Mouse (Mus musculus) neural tube, embryonic 15.5 days (tissue): Measurements from ENCODE around the gene Gm49384. TPM values are rescaled to one million over a fixed set of nuclear protein-coding genes. Genes with fewer than 3 reads are reported as not detected.

ENCODE experiments used
- ATAC-seq: fragments of 200-750 bp; cut with Nextera tagmentation; 2 replicates; pipeline ENCODE4 v1.8.0; 2017; ENCODE audit warnings: mild to moderate bottlenecking, moderate TSS enrichment, moderate library complexity; ENCODE audit not compliant: low FRiP score
- H3K27ac ChIP-seq: fragments of 300-500 bp; sonication (generic); replicated peaks from 2 replicates; pipeline ENCODE4 v1.5.1; 2015; ENCODE audit warnings: mild to moderate bottlenecking, inconsistent platforms
- H3K27me3 ChIP-seq: fragments of 300-500 bp; sonication (generic); replicated peaks from 2 replicates; pipeline ENCODE4 v1.6.1; 2015; ENCODE audit warnings: inconsistent platforms
- H3K36me3 ChIP-seq: fragments of 300-500 bp; sonication (generic); 2 replicates; pipeline ENCODE4 v1.6.1; 2015; ENCODE audit warnings: inconsistent platforms
- H3K4me1 ChIP-seq: fragments of 300-500 bp; sonication (generic); 2 replicates; pipeline ENCODE4 v1.6.1; 2015; ENCODE audit warnings: inconsistent platforms
- H3K4me2 ChIP-seq: fragments of 300-500 bp; sonication (generic); 2 replicates; pipeline ENCODE4 v1.6.1; 2015; ENCODE audit warnings: inconsistent platforms, mild to moderate bottlenecking, moderate library complexity
- H3K4me3 ChIP-seq: fragments of 300-500 bp; sonication (generic); replicated peaks from 2 replicates; pipeline ENCODE4 v1.5.1; 2015; ENCODE audit warnings: mild to moderate bottlenecking, inconsistent platforms
- H3K9ac ChIP-seq: fragments of 300-500 bp; sonication (generic); replicated peaks from 2 replicates; pipeline ENCODE4 v1.6.1; 2015; ENCODE audit warnings: mild to moderate bottlenecking, inconsistent platforms
- H3K9me3 ChIP-seq: fragments of 300-500 bp; sonication (generic); replicated peaks from 2 replicates; pipeline ENCODE4 v1.6.1; 2016; ENCODE audit warnings: inconsistent platforms
- WGBS: fragments of 180-500 bp; shearing (Covaris S2); methylation state at CpG from one replicate; pipeline ENCODE4 v1.1.7; 2015; ENCODE audit warnings: mixed read lengths; 5-methylcytosine and 5-hydroxymethylcytosine counted together
- polyA plus RNA-seq: library from polyadenylated mRNA; unstranded; fragments of >200 nt; fragmentation: Nextera tagmentation; extraction: Ambion mirVana; gene quantifications from 2 replicates; pipeline ENCODE4 v1.2.1, GENCODE M21; 2015

Gm49384 gene
- polyA plus RNA-seq, 1 experiment from 2014 or later = 9.5 TPM

DNA sequence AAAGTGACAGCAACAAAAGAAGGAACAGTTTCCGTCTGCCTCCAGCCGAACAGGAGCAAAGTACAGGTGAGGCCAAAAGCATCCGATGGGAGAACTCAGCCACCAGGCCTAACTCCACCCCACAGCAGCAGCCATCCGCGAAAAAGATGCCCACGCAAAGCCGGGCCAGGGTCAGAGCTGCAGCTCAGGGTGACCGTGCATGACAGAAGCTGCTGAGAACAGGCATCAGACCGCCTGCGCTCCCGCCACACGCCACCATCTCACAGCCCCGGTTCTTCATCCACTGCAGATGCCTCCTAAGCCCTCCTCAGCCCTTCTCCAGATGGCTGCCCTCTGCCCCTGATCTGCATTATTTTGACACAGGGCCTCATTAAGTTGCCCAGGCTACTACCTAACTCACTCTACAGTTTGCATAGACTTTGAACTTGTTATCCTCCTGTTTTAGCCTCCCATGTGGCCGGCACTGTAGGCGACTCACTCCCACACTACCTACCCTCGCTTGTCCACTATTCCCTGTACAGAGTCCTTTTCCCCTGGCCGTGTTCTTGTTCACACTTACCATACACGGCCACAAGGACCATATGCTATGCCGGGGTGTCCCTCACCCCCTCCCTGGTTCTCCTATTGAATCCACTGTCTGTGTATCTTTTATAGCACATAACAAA is 16.7 kb upstream of the Gm49384 start:
- Histone ChIP-seq H3K9me3 (no peaks in the 10 kb centered on the region), H3K4me3 (no peak overlapping the region), H3K4me2 (no peak overlapping the region), H3K36me3 (no peaks in the 10 kb centered on the region), H3K9ac (no peak overlapping the region), H3K27ac (no peak overlapping the region), H3K27me3 (no peaks in the 10 kb centered on the region), H3K4me1 (no peaks in the 10 kb centered on the region)
- no peak for ATAC-seq
- WGBS = 91% methylated on average over 19 of the region's 19 CpGs

DNA sequence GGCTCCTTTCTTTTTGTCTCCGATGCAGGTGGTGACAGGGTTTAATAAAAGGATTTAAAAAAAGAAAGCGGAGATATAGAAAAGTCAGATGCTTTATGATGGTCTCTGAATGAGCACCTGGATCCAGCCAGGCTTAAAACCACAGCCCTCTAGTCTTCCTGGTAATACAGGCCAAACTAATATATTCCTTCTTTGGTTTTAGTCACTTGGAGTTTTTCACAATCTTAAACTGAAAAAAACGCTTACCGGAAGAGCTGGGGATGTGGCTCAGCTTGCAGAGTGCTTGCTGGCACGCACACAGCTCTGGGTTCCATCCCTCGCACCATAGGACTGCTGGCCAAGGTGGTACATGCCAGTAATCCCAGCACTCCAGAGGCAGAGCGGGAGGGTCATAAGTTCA is 12.5 kb upstream of the Gm49384 start:
- H3K4me3 ChIP-seq = no peak overlapping the region
- WGBS = 91% methylated on average over 7 of the region's 7 CpGs
- H3K4me2 ChIP-seq = no peak overlapping the region
- H3K27ac ChIP-seq = no peak overlapping the region
- H3K36me3 ChIP-seq = no peaks in the 10 kb centered on the region
- H3K27me3 ChIP-seq = no peaks in the 10 kb centered on the region
- no peak overlapping the region for H3K9ac ChIP-seq
- no peaks in the 10 kb centered on the region for H3K4me1 ChIP-seq
- no peaks in the 10 kb centered on the region for H3K9me3 ChIP-seq
- no peak for ATAC-seq

DNA sequence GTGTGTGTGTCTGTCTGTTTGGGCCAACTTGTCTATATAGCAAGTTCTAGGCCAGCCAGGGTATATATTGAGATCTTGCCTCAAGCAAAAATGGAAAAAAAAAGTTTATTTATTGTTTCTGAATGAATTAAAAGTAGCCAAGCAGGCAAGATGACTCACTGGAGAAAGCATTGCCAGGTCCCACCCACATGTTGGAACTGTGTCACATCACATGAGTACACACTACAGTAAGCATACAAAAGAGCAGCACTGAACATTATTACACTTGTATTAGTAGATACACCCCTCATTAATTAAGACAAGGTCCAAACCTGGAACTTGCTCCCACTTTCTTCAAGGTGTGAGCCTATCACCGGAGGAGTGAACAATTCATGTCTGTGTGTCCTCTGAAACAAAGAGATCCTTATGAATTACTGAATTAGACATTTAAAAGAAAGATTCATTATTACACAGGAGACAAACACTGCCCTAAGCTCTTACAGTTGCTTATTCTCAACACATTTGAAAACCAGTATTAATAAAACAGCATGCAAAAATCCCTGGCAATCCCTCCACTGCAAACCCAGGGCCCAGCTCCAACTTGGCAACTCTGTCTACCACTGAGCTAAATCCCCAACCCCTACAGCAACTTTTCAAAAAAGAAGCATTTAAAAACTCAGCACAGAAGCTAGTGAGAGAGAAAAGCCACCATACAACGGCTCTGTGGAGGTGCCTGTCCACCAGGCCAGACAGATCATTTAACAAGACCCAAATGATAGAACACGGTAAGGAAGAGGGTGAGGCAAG is 11.1 kb upstream of the Gm49384 start:
- WGBS = 88% methylated on average over 3 of the region's 3 CpGs
- Histone ChIP-seq H3K4me2 (no peak overlapping the region), H3K36me3 (no peaks in the 10 kb centered on the region)

DNA sequence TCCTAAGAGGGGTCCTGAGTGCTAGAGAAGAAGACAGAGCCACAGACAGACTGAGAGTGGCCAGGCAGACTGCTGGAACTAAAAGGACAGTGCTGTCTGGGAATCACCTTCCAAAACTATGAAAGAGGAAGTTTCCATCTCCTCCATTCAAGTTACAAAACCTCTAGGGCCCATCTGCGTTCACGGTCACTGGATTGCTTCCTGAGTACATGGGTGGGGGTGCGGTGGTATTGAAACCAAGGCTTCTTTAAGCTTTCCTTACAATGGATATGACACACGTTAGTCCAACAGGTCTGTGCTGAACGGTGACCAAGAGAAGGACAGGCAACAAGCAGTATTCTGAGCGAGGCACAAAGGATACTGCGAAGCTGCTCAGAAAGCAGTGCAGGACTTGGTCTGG is 10.3 kb upstream of the Gm49384 start:
- no peaks in the 10 kb centered on the region for H3K36me3 ChIP-seq
- no peak overlapping the region for H3K27ac ChIP-seq
- no peak overlapping the region for H3K9ac ChIP-seq
- H3K4me3 ChIP-seq = no peak overlapping the region
- H3K9me3 ChIP-seq = no peaks in the 10 kb centered on the region
- no peak for ATAC-seq
- 92% methylated on average over 7 of the region's 7 CpGs for WGBS
- H3K27me3 ChIP-seq = no peaks in the 10 kb centered on the region
- no peaks in the 10 kb centered on the region for H3K4me1 ChIP-seq
- no peak overlapping the region for H3K4me2 ChIP-seq

More for the DNA sequence above, 11.1 kb upstream of the Gm49384 start:
- H3K4me1 ChIP-seq = no peaks in the 10 kb centered on the region
- no peak overlapping the region for H3K4me3 ChIP-seq
- ATAC-seq = no peak
- no peak overlapping the region for H3K9ac ChIP-seq
- H3K9me3 ChIP-seq = no peaks in the 10 kb centered on the region
- H3K27ac ChIP-seq = no peak overlapping the region
- no peaks in the 10 kb centered on the region for H3K27me3 ChIP-seq

DNA sequence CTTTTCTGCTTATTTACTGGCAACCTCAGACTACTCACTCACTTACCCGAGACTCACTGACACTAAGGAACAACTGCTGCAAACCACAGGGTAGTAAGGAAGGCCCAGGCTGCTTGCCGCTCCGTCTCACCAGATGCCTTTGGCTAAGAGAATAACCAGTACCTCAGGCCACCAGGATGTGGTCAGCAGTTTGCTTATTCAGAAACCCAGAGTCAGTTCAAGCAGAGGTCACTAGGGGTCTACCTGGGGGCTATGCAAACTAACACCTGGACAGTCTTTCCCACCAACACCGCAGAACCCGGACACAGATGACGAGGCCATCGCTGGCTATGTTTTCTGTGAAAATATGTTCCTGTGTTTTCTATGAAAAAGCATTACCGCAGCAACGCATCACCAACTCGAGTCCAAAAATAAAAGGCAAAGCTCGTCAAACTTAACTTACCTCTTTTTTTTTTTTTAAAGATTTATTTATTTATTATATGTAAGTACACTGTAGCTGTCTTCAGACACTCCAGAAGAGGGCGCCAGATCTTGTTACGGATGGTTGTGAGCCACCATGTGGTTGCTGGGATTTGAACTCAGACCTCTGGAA is 9.2 kb upstream of the Gm49384 start:
- no peak overlapping the region for H3K9ac ChIP-seq
- no peaks in the 10 kb centered on the region for H3K27me3 ChIP-seq
- H3K4me3 ChIP-seq = no peak overlapping the region
- H3K27ac ChIP-seq = no peak overlapping the region
- no peaks in the 10 kb centered on the region for H3K9me3 ChIP-seq
- H3K4me1 ChIP-seq = no peaks in the 10 kb centered on the region
- H3K36me3 ChIP-seq = no peaks in the 10 kb centered on the region
- WGBS = 95% methylated on average over 13 of the region's 13 CpGs
- no peak for ATAC-seq
- H3K4me2 ChIP-seq = no peak overlapping the region

DNA sequence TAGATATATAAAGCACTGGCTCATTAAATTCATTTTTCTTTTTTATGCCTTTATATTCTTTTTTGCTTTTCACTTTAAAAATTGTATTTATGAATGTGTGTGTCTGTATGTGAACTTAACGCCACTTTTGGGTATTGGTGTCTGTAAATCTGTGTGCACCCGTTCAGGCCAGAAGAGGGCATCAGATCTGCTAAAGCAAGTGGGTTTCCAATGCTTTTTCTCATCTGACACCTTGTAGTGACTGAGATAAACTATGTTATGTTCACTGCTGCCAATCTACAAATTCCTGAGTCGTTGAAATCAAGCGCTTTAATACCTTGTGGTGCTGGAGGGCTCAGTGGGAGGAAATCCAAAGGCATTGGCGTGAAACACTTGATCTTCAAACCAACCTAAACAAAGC is 7.0 kb upstream of the Gm49384 start:
- H3K9ac ChIP-seq = no peak overlapping the region
- no peaks in the 10 kb centered on the region for H3K4me1 ChIP-seq
- no peak for ATAC-seq
- WGBS = 86% methylated on average over 5 of the region's 5 CpGs
- no peak overlapping the region for H3K4me2 ChIP-seq
- H3K27ac ChIP-seq = no peak overlapping the region
- no peaks in the 10 kb centered on the region for H3K9me3 ChIP-seq
- H3K27me3 ChIP-seq = no peaks in the 10 kb centered on the region
- H3K36me3 ChIP-seq = no peaks in the 10 kb centered on the region
- H3K4me3 ChIP-seq = no peak overlapping the region

DNA sequence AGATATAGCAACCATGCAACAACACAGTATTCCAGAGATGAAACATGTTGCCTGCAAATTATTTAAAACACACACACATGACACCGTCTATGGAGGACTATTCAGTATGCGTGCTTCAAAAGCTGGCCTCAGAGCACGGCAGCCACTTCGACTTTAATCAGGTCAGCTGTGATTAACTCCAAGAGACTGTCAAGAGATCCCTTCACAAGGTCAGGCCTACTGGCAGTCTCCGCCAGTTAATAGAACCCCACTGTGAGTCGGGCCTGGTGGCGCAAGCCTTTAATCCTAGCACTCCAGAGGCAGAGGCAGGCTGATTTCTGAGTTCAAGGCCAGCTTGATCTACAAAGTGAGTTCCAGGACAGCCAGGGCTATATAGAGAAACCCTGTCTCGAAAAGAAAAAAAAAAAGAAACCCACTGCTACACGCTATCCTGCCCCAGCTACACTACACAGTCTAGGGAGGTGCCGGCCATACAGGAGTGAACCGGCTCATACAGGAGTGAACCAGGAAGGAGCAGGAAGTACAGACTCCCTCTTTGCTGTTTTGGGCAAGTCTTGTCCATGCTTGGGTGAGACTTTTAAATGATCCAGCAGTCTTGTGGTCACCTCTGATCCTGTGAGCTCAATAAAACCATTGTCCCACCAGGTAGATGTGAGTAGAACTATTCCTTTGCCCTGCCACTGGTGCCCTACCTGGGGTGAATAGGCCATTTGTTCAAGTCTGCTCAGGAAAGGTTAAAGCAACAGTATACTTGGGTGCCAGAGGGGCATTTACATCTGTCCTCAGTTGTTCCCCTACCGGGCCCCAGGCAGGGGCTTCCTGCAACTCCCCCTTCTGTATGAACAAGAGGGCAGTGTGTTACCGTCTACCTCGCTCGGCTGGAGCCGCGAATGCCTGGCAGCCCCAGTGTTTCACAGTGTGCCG is 6.3 kb upstream of the Gm49384 start:
- 87% methylated on average over 18 of the region's 18 CpGs for WGBS
- no peaks in the 10 kb centered on the region for H3K36me3 ChIP-seq
- H3K9me3 ChIP-seq = no peaks in the 10 kb centered on the region
- H3K27ac ChIP-seq = no peak overlapping the region
- no peaks in the 10 kb centered on the region for H3K27me3 ChIP-seq
- ATAC-seq = no peak
- no peak overlapping the region for H3K9ac ChIP-seq
- no peak overlapping the region for H3K4me3 ChIP-seq
- H3K4me1 ChIP-seq = no peaks in the 10 kb centered on the region
- no peak overlapping the region for H3K4me2 ChIP-seq

DNA sequence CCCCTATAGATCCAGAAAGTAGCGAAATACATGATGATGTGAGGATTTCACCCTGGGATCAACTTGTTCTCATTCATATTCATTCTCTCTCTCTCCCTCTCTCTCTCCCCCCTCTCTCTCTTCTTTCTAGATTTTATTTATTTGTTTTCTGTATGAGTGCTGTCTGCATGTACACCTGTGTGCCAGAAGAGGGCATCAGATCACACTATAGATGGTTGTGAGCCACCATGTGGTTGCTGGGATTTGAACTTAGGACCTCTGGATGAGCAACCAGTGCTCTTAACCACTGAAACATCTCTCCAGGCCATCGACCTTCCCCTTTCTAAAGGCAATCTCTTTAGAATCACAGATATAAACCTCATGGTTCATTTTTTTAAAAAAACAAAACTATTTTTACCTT is 4.5 kb upstream of the Gm49384 start:
- H3K4me3 ChIP-seq = no peak overlapping the region
- H3K9me3 ChIP-seq = no peaks in the 10 kb centered on the region
- H3K36me3 ChIP-seq = no peaks in the 10 kb centered on the region
- H3K27me3 ChIP-seq = no peaks in the 10 kb centered on the region
- H3K4me1 ChIP-seq = peaks cover 4% of the 10 kb centered on the region
- WGBS = 94% methylated on average over 2 of the region's 2 CpGs
- no peak overlapping the region for H3K27ac ChIP-seq
- H3K4me2 ChIP-seq = no peak overlapping the region
- ATAC-seq = no peak
- H3K9ac ChIP-seq = no peak overlapping the region

DNA sequence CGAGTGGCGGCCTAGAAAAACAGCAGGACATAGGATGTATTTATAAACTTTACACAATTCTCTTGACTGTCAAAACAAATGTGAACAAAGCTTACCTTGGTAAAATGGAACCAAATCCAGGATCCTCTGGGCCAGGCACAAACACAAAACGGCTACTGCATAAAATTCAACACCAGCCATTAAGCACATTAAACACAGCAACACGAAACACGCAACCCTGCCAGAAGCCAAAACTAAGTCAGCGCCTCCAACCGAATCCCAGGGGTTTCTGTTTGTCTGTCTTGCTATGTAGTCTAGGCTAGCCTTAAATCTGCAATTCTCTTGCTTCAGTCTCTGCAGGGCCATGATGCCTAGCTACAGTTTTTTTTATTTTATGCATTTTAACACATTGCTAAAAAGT is 3.9 kb upstream of the Gm49384 start:
- Histone ChIP-seq H3K27me3 (no peaks in the 10 kb centered on the region), H3K4me3 (no peak overlapping the region), H3K27ac (no peak overlapping the region), H3K9me3 (no peaks in the 10 kb centered on the region), H3K4me2 (no peak overlapping the region), H3K9ac (no peak overlapping the region), H3K36me3 (no peaks in the 10 kb centered on the region), H3K4me1 (peaks cover 4% of the 10 kb centered on the region)
- WGBS = 97% methylated on average over 7 of the region's 7 CpGs
- ATAC-seq = no peak

DNA sequence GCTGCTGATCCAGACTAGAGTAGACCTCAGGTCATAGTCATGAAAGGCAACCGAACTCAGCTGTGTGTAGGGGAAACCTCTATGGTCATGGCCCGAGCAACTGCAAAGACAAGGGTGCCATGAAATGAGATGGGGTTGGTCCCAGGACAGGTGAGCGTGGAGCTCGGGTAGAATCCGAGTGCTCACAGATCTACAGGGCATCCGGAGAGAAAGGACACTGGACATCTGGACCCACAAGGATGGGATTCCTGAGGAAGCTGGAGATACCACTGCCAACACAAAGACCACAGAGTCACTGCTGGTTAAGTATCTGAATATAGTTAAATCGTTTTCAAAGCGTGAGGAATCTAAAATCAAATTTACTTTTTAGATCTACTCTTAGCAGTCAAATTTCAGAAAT is 3.3 kb upstream of the Gm49384 start:
- no peak for ATAC-seq
- Histone ChIP-seq H3K9me3 (no peaks in the 10 kb centered on the region), H3K36me3 (no peaks in the 10 kb centered on the region), H3K27me3 (no peaks in the 10 kb centered on the region), H3K9ac (no peak overlapping the region), H3K4me2 (no peak overlapping the region), H3K27ac (no peak overlapping the region), H3K4me3 (no peak overlapping the region), H3K4me1 (peaks cover 4% of the 10 kb centered on the region)
- WGBS = 95% methylated on average over 8 of the region's 8 CpGs

DNA sequence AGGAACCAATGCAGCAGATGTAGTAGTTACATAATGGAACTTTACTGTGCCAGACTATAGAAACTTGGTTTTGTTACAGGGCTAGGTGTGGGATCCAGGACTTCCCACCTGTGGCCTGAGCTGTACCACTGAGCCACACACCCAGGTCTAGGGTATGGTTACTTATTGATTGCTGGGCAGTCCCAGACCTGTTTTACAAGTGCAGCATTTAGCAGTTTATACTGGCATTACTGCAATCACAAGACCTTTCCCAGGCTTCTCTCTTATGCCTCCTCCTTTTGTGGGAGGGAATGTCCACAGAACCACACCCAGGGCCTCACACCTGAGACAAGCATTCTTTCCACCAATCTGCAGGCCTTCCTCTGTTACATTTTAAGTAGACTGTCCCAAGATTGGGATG is 5.1 kb downstream of the Gm49384 start:
- Histone ChIP-seq H3K9ac (0 out of 2 replicates have a peak overlapping the region, but pooled peaks have one; percentile 85), H3K4me2 (peak overlapping the region; percentile 95), H3K4me3 (no peak overlapping the region), H3K4me1 (peaks cover 33% of the 10 kb centered on the region), H3K27me3 (no peaks in the 10 kb centered on the region), H3K9me3 (no peaks in the 10 kb centered on the region), H3K36me3 (peaks cover 14% of the 10 kb centered on the region; the same call in 1 of the 2 replicates), H3K27ac (no peak overlapping the region)
- ATAC-seq = no peak
